Mouse (Mus musculus) urinary bladder, postnatal 25 days (tissue): ENCODE measurements around the gene Abcc1.

Experiments
- DNase-seq: peaks from one replicate; pipeline ENCODE4 v3.0.0; 2022; ENCODE audit warnings: low spot score

Gene Abcc1

GRCm38 (mm10) chr16:14376352-14376751 is 15.0 kb downstream of the Abcc1 start:
- DNase-seq, result no peak

GRCm38 (mm10) chr16:14377321-14377720 is 16.0 kb downstream of the Abcc1 start:
- DNase-seq, result no peak

GRCm38 (mm10) chr16:14378654-14379053 is 17.3 kb downstream of the Abcc1 start:
- DNase-seq, result no peak

GRCm38 (mm10) chr16:14379888-14380287 is 18.5 kb downstream of the Abcc1 start:
- no peak for DNase-seq

- DNase-seq, result no peak
Measured at GRCm38 (mm10) chr16:14381061-14381665, 19.8 kb downstream of the Abcc1 start.

GRCm38 (mm10) chr16:14399303-14399702 is 37.9 kb downstream of the Abcc1 start:
- DNase-seq, result no peak

GRCm38 (mm10) chr16:14403507-14403906 is 42.1 kb downstream of the Abcc1 start:
- no peak for DNase-seq

- DNase-seq, result no peak
Measured at GRCm38 (mm10) chr16:14405636-14406035, 44.3 kb downstream of the Abcc1 start.

- no peak for DNase-seq
Measured at GRCm38 (mm10) chr16:14409124-14409523, 47.8 kb downstream of the Abcc1 start.

- DNase-seq, result no peak
Measured at GRCm38 (mm10) chr16:14409776-14410175, 48.4 kb downstream of the Abcc1 start.

- DNase-seq, result no peak
Measured at GRCm38 (mm10) chr16:14410611-14411010, 49.3 kb downstream of the Abcc1 start.

- no peak for DNase-seq
Measured at GRCm38 (mm10) chr16:14411156-14411555, 49.8 kb downstream of the Abcc1 start.

- DNase-seq, result no peak
Measured at GRCm38 (mm10) chr16:14412551-14412950, 51.2 kb downstream of the Abcc1 start.

GRCm38 (mm10) chr16:14415206-14415605 is 53.8 kb downstream of the Abcc1 start:
- DNase-seq, result no peak

GRCm38 (mm10) chr16:14416957-14417618 is 55.7 kb downstream of the Abcc1 start:
- DNase-seq, result no peak

- DNase-seq, result no peak
Measured at GRCm38 (mm10) chr16:14420496-14421132, 59.3 kb downstream of the Abcc1 start.

GRCm38 (mm10) chr16:14422081-14422480 is 60.7 kb downstream of the Abcc1 start:
- DNase-seq, result no peak

- DNase-seq, result no peak
Measured at GRCm38 (mm10) chr16:14429371-14429770, 68.0 kb downstream of the Abcc1 start.

- no peak for DNase-seq
Measured at GRCm38 (mm10) chr16:14432996-14433395, 71.6 kb downstream of the Abcc1 start.

- no peak for DNase-seq
Measured at GRCm38 (mm10) chr16:14435526-14435925, 74.2 kb downstream of the Abcc1 start.

- no peak for DNase-seq
Measured at GRCm38 (mm10) chr16:14437446-14437982, 76.2 kb downstream of the Abcc1 start.

GRCm38 (mm10) chr16:14438561-14438960 is 77.2 kb downstream of the Abcc1 start:
- no peak for DNase-seq

- DNase-seq, result no peak
Measured at GRCm38 (mm10) chr16:14439081-14439480, 77.7 kb downstream of the Abcc1 start.
